Mouse (Mus musculus): ENCODE results near the gene C1ql2. TPM values are rescaled to one million over a fixed set of nuclear protein-coding genes. Genes with fewer than 3 reads are reported as not detected.

C1ql2 gene
- polyA plus RNA-seq, 1 experiment from 2014 or later = not detected

DNA sequence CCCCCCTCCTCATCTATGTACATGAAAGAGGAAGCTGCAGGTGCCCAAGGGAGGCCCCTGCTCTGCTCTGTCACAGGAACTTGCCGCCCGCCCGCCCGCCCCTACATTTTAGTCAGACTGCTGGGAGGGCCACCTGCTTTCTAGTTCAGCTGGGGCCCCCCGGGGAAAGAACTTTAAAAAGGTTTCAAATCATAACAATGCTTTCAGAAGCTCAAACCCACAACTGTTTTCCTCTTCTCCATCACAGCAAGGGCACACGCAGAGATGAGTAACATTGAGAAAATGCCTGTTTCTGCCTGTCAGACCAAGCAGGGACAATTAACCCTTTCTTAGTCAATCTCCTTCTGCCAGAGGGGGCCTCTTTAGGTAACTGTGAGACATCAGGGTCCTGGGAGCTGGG is 49.4 kb downstream of the C1ql2 start:
- DNase-seq = no peak
- no peak for ATAC-seq (ENCODE audit: low read depth)
- H3K36me3 ChIP-seq = no peaks in the 10 kb centered on the region
- 37% methylated on average over 6 of the region's 6 CpGs for WGBS (ENCODE audit: insufficient replicate concordance)
- no peaks in the 10 kb centered on the region for H3K27me3 ChIP-seq
- no peak overlapping the region for H3K4me2 ChIP-seq
- H3K27ac ChIP-seq = no peak overlapping the region
- H3K9me3 ChIP-seq (replicated peaks) = no peaks in the 10 kb centered on the region
- H3K9ac ChIP-seq = no peak overlapping the region
- no peaks in the 10 kb centered on the region for H3K4me1 ChIP-seq (replicated peaks)
- no peak overlapping the region for H3K4me3 ChIP-seq (replicated peaks)

DNA sequence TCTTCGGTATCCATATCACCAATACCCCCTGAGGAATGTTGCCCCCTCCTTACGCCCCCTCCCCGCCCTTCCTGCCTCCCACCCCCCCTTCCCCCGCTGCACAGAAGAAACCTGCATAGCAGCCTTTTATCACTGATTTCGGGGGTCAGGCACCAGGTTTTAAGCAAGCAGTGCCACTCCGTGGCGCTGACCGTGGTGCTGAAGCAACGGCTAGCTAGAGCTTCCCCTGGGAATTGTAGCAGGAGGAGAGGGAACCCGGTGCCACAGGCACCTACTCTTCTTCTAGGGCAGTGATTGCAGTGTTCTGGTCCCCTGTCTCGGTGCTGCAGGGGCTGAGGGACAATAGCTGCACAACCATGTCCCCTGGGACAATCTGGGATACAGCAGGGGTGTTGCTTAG is 50.0 kb downstream of the C1ql2 start:
- no peak overlapping the region for H3K9ac ChIP-seq
- no peaks in the 10 kb centered on the region for H3K4me1 ChIP-seq (replicated peaks)
- H3K27me3 ChIP-seq = no peaks in the 10 kb centered on the region
- H3K4me3 ChIP-seq (replicated peaks) = no peak overlapping the region
- H3K4me2 ChIP-seq = no peak overlapping the region
- no peaks in the 10 kb centered on the region for H3K36me3 ChIP-seq
- no peak for ATAC-seq (ENCODE audit: low read depth)
- DNase-seq = no peak
- no peaks in the 10 kb centered on the region for H3K9me3 ChIP-seq (replicated peaks)
- 3% methylated on average over 11 of the region's 11 CpGs for WGBS (ENCODE audit: insufficient replicate concordance)
- no peak overlapping the region for H3K27ac ChIP-seq

Other genes starting within 250 kb of the C1ql2 start
- 581 and 610 TPM in 2 replicates for gene Dbi, start 219.5 kb upstream of the C1ql2 start, polyA plus RNA-seq (2015; fragmentation: Nextera tagmentation; extraction: Ambion mirVana)
- 12.6 and 12.7 TPM in 2 replicates for gene 3110009E18Rik, start 219.4 kb upstream of the C1ql2 start, polyA plus RNA-seq (2015; fragmentation: Nextera tagmentation; extraction: Ambion mirVana)
- 46.7 and 49.5 TPM in 2 replicates for gene Steap3, start 67.9 kb upstream of the C1ql2 start, polyA plus RNA-seq (2015; fragmentation: Nextera tagmentation; extraction: Ambion mirVana)
- 24.2 and 26.0 TPM in 2 replicates for gene Marco, start 164.4 kb downstream of the C1ql2 start, polyA plus RNA-seq (2015; fragmentation: Nextera tagmentation; extraction: Ambion mirVana)